Mouse (Mus musculus) liver, embryonic 13.5 days (tissue): ENCODE data around the gene Gm44579. TPM values are rescaled to one million over a fixed set of nuclear protein-coding genes. Genes with fewer than 3 reads are reported as not detected.

Source experiments
- ATAC-seq: fragments of 200-750 bp; cut with Nextera tagmentation; 2 replicates; pipeline ENCODE4 v1.8.0; 2017; ENCODE audit warnings: low read depth, mild to moderate bottlenecking, moderate number of reproducible peaks, moderate library complexity
- DNase-seq: peaks from one replicate; pipeline ENCODE4 v3.0.0; 2022
- H3K27ac ChIP-seq: fragments of 300-500 bp; sonication (generic); 2 replicates; pipeline ENCODE4 v1.5.1; 2015; ENCODE audit warnings: moderate library complexity, mild to moderate bottlenecking, inconsistent platforms
- H3K27me3 ChIP-seq: fragments of 300-500 bp; sonication (generic); 2 replicates; pipeline ENCODE4 v1.6.1; 2015; ENCODE audit warnings: mild to moderate bottlenecking, inconsistent platforms
- H3K36me3 ChIP-seq: fragments of 300-500 bp; sonication (generic); 2 replicates; pipeline ENCODE4 v1.6.1; 2015; ENCODE audit warnings: mild to moderate bottlenecking, inconsistent platforms
- H3K4me1 ChIP-seq: fragments of 300-500 bp; sonication (generic); replicated peaks from 2 replicates; pipeline ENCODE4 v1.6.1; 2015; ENCODE audit warnings: inconsistent platforms
- H3K4me2 ChIP-seq: fragments of 300-500 bp; sonication (generic); 2 replicates; pipeline ENCODE4 v1.6.1; 2015; ENCODE audit warnings: inconsistent platforms, mild to moderate bottlenecking, moderate library complexity
- H3K4me3 ChIP-seq: fragments of 300-500 bp; sonication (generic); replicated peaks from 2 replicates; pipeline ENCODE4 v1.5.1; 2015; ENCODE audit warnings: mild to moderate bottlenecking, inconsistent platforms
- H3K9ac ChIP-seq: fragments of 300-500 bp; sonication (generic); 2 replicates; pipeline ENCODE4 v1.6.1; 2015; ENCODE audit warnings: mild to moderate bottlenecking, inconsistent platforms
- H3K9me3 ChIP-seq: fragments of 300-500 bp; sonication (generic); replicated peaks from 2 replicates; pipeline ENCODE4 v1.6.1; 2016; ENCODE audit warnings: inconsistent platforms
- WGBS: fragments of 180-500 bp; shearing (Covaris S2); methylation state at CpG from one replicate; pipeline ENCODE4 v1.1.7; 2015; ENCODE audit not compliant: insufficient replicate concordance; 5-methylcytosine and 5-hydroxymethylcytosine counted together
- polyA plus RNA-seq: library from polyadenylated mRNA; unstranded; fragments of >200 nt; fragmentation: Nextera tagmentation; extraction: Ambion mirVana; gene quantifications from 2 replicates; pipeline ENCODE4 v1.2.1, GENCODE M21; 2015

The Gm44579 gene
- polyA plus RNA-seq, 1 experiment from 2014 or later, result not detected

DNA sequence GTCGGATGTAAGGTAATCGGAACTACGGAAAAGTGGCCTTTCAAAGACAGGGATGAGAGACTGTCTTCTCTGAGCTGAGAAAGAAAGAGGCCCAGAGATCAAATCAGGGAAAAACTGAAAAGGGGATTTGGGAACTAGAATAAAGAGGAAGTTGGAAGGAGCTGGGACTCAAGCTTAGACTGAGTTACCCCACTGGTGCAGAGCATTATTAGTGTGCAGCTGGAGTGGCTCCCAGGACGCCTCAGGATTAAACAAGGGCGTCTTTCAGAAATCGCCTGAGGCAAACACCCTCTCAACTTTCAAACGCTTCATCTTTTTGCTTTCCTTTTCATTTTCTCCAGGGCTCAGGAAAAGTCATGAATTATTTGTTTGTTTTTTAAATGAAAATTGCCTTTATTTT is 67.9 kb downstream of the Gm44579 start:
- ATAC-seq, result no peak

DNA sequence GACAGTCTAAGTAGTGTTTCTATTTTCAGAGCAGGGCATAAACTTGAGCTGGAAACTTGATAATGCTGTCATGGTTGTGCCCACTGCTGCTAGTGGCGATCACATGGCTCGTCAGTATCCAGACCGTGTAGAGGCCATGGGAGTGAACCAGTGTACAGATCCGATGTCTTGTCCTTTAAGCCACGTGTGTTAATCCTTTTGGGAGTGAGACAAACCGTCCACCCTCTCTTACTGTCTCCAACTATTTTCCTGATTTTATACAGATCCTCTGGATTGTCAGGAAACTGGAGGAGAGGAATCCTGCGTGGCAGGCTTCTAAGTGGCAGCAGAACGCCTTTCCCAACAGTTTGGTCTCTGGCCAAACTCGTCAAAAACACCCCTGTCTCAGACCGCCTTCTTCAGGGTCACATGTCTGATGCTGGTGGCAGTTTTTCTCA is 71.6 kb downstream of the Gm44579 start:
- Histone ChIP-seq H3K9me3 (no peaks in the 10 kb centered on the region), H3K4me2 (no peak overlapping the region), H3K27ac (no peak overlapping the region), H3K36me3 (no peaks in the 10 kb centered on the region), H3K4me1 (peaks cover 12% of the 10 kb centered on the region), H3K27me3 (no peaks in the 10 kb centered on the region), H3K4me3 (no peak overlapping the region), H3K9ac (no peak overlapping the region)
- 67% methylated on average over 10 of the region's 10 CpGs for WGBS
- DNase-seq (no peak), ATAC-seq (no peak)

More for the DNA sequence above, 67.9 kb downstream of the Gm44579 start:
- H3K4me2 ChIP-seq, result no peak overlapping the region
- H3K9ac ChIP-seq, result no peak overlapping the region
- H3K9me3 ChIP-seq, result no peaks in the 10 kb centered on the region
- no peaks in the 10 kb centered on the region for H3K36me3 ChIP-seq
- no peaks in the 10 kb centered on the region for H3K27me3 ChIP-seq
- H3K4me1 ChIP-seq, result no peaks in the 10 kb centered on the region
- H3K27ac ChIP-seq, result no peak overlapping the region
- H3K4me3 ChIP-seq, result no peak overlapping the region
- no peak for DNase-seq
- 79% methylated on average over 7 of the region's 7 CpGs for WGBS

GRCm38 (mm10) chr15:98148356-98148755 is 72.4 kb downstream of the Gm44579 start:
- DNase-seq, result no peak
- H3K9me3 ChIP-seq, result no peaks in the 10 kb centered on the region
- no peak for ATAC-seq
- peaks cover 15% of the 10 kb centered on the region for H3K4me1 ChIP-seq
- no peaks in the 10 kb centered on the region for H3K27me3 ChIP-seq
- H3K9ac ChIP-seq, result no peak overlapping the region
- H3K27ac ChIP-seq, result no peak overlapping the region
- H3K4me3 ChIP-seq, result no peak overlapping the region
- no peaks in the 10 kb centered on the region for H3K36me3 ChIP-seq
- 68% methylated on average over 3 of the region's 3 CpGs for WGBS
- no peak overlapping the region for H3K4me2 ChIP-seq

- no peaks in the 10 kb centered on the region for H3K9me3 ChIP-seq
- H3K27me3 ChIP-seq, result no peaks in the 10 kb centered on the region
- 2% methylated on average over 38 of the region's 38 CpGs for WGBS
- peak overlapping the region; percentile 73 for H3K27ac ChIP-seq
- peak; percentile 87 for DNase-seq
- peak overlapping the region; percentile 97 for H3K4me3 ChIP-seq
- peak; percentile 98 for ATAC-seq
- peak overlapping the region; percentile 96 for H3K9ac ChIP-seq
- H3K36me3 ChIP-seq, result peaks cover 19% of the 10 kb centered on the region
- H3K4me1 ChIP-seq, result peaks cover 15% of the 10 kb centered on the region
- peak overlapping the region; percentile 88 for H3K4me2 ChIP-seq
These were observed 75.1 kb downstream of the Gm44579 start for GRCm38 (mm10) chr15:98145559-98146181.

GRCm38 (mm10) chr15:98144861-98145507 is 75.8 kb downstream of the Gm44579 start:
- Histone ChIP-seq H3K9ac (peak overlapping the region; percentile 96), H3K36me3 (peaks cover 25% of the 10 kb centered on the region), H3K4me1 (peaks cover 15% of the 10 kb centered on the region), H3K4me2 (peak overlapping the region; percentile 88), H3K9me3 (no peaks in the 10 kb centered on the region), H3K27me3 (no peaks in the 10 kb centered on the region), H3K27ac (peak overlapping the region; percentile 73), H3K4me3 (peak overlapping the region; percentile 97)
- DNase-seq, result peak; percentile 13
- peak; percentile 69 for ATAC-seq
- 1% methylated on average over 36 of the region's 36 CpGs for WGBS

GRCm38 (mm10) chr15:98142515-98142914 is 78.3 kb downstream of the Gm44579 start:
- no peak overlapping the region for H3K4me3 ChIP-seq
- no peak overlapping the region for H3K4me2 ChIP-seq
- no peak for DNase-seq
- peaks cover 15% of the 10 kb centered on the region for H3K4me1 ChIP-seq
- ATAC-seq, result no peak
- H3K27me3 ChIP-seq, result no peaks in the 10 kb centered on the region
- no peaks in the 10 kb centered on the region for H3K9me3 ChIP-seq
- H3K36me3 ChIP-seq, result peaks cover 41% of the 10 kb centered on the region
- H3K27ac ChIP-seq, result no peak overlapping the region
- no peak overlapping the region for H3K9ac ChIP-seq
- WGBS, result 82% methylated on average over 10 of the region's 10 CpGs

- Histone ChIP-seq H3K27ac (no peak overlapping the region), H3K4me3 (no peak overlapping the region), H3K4me1 (peaks cover 12% of the 10 kb centered on the region), H3K27me3 (no peaks in the 10 kb centered on the region), H3K9me3 (no peaks in the 10 kb centered on the region), H3K4me2 (no peak overlapping the region), H3K36me3 (peaks cover 56% of the 10 kb centered on the region), H3K9ac (no peak overlapping the region)
- WGBS, result 84% methylated on average over 5 of the region's 5 CpGs
- ATAC-seq (no peak), DNase-seq (no peak)
These were observed 80.0 kb downstream of the Gm44579 start for GRCm38 (mm10) chr15:98140809-98141208.

DNA sequence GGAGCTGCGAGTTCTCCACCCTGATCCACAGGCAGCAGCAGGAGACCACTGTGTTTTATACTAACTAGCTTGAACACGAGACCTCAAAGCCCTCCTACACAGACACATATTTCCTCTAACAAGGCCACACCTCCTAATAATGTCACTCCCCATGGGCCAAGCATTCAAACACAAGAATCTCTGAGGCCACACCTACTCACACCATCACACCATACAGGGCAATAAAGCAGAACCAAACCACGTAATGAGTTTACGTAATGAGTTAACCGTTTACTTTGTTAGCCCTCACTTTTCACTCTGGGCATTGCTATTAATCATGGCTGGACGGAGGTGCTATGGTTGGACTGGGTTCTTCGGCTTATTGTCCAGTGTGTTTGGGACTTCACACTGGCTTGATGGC is 81.0 kb downstream of the Gm44579 start:
- WGBS, result 78% methylated on average over 7 of the region's 7 CpGs
- ATAC-seq (no peak), DNase-seq (no peak)
- peaks cover 66% of the 10 kb centered on the region for H3K36me3 ChIP-seq
- H3K4me2 ChIP-seq, result no peak overlapping the region
- no peaks in the 10 kb centered on the region for H3K27me3 ChIP-seq
- no peak overlapping the region for H3K27ac ChIP-seq
- H3K9me3 ChIP-seq, result no peaks in the 10 kb centered on the region
- no peak overlapping the region for H3K4me3 ChIP-seq
- no peak overlapping the region for H3K9ac ChIP-seq
- H3K4me1 ChIP-seq, result peaks cover 9% of the 10 kb centered on the region

- H3K9ac ChIP-seq, result no peak overlapping the region
- ATAC-seq (no peak), DNase-seq (no peak)
- H3K27me3 ChIP-seq, result no peaks in the 10 kb centered on the region
- H3K27ac ChIP-seq, result no peak overlapping the region
- H3K36me3 ChIP-seq, result peaks cover 85% of the 10 kb centered on the region
- no peaks in the 10 kb centered on the region for H3K9me3 ChIP-seq
- H3K4me1 ChIP-seq, result no peaks in the 10 kb centered on the region
- H3K4me3 ChIP-seq, result no peak overlapping the region
- 85% methylated on average over 9 of the region's 9 CpGs for WGBS
- no peak overlapping the region for H3K4me2 ChIP-seq
These were observed 83.9 kb downstream of the Gm44579 start for GRCm38 (mm10) chr15:98136871-98137270.

Other genes starting within 250 kb of the Gm44579 start
- 0.27 and 0.28 TPM in 2 replicates for gene Col2a1, start 216.3 kb downstream of the Gm44579 start, polyA plus RNA-seq
- gene Pfkm, start 128.4 kb downstream of the Gm44579 start, polyA plus RNA-seq, result 26.7 and 28.1 TPM in 2 replicates
- gene Senp1, start 127.2 kb downstream of the Gm44579 start, polyA plus RNA-seq, result 17.1 and 21.7 TPM in 2 replicates
- 23.7 and 25.4 TPM in 2 replicates for gene Asb8, start 55.4 kb downstream of the Gm44579 start, polyA plus RNA-seq
- 0.07 TPM in 1 of 2 replicates, not detected in the other for gene Ccdc184, start 53.8 kb downstream of the Gm44579 start, polyA plus RNA-seq
- gene Olfr288, start 25.4 kb downstream of the Gm44579 start, polyA plus RNA-seq, result not detected in 2 replicates
- gene Olfr287, start 79 bp upstream of the Gm44579 start, polyA plus RNA-seq, result not detected in 2 replicates
- not detected in 2 replicates for gene Olfr286, start 13.5 kb upstream of the Gm44579 start, polyA plus RNA-seq
- gene H1fnt, start 36.3 kb upstream of the Gm44579 start, polyA plus RNA-seq, result not detected in 2 replicates
- gene Zfp641, start 75.2 kb upstream of the Gm44579 start, polyA plus RNA-seq, result 0.06 TPM in 1 of 2 replicates, not detected in the other
- not detected in 2 replicates for gene Olfr285, start 96.4 kb upstream of the Gm44579 start, polyA plus RNA-seq
- gene Olfr284, start 120.0 kb upstream of the Gm44579 start, polyA plus RNA-seq, result not detected in 2 replicates
- not detected in 2 replicates for gene Olfr283, start 160.0 kb upstream of the Gm44579 start, polyA plus RNA-seq
- not detected in 2 replicates for gene Olfr282, start 210.2 kb upstream of the Gm44579 start, polyA plus RNA-seq
- not detected in 2 replicates for gene Olfr281, start 231.6 kb upstream of the Gm44579 start, polyA plus RNA-seq
- gene OR5BS1P, start 248.9 kb upstream of the Gm44579 start, polyA plus RNA-seq, result not detected in 2 replicates